Comparison of ENCODE assay signal across 11 mouse cellular contexts in the genomic region with DNA sequence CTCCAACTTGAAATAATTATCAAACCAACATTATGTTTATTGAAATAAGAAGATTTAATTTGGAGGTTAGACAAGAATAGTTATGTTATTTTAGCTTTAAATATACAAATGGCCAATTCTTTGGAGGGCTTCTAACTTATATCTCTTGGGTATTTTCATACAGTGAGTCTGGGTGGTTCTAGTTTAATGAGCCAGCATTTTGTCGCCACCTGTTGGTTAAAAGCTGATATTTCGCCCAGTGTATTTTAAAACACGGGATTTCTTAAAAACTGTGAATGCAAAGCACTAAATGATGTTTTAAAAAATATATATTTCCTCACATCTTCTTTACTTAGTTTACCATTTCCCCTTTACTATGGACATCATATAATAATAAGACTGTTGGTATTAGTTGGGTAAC.
A peak's percentile ranks its signal among the peaks of the same experiment; 100 is the strongest.
DNase-seq lines count a peak whose midpoint lies in the region; ATAC-seq and TF ChIP-seq lines count a peak whose summit lies in the region.
"Had no signal": no experiment of that assay in that cellular context is flagged by ENCODE, and none has a peak within 500 bp of the region (broad histone marks: within the 10 kb centered on the region; RNA-seq: fewer than 3 reads in every experiment).

No protein-coding gene starts in this region.

- H3K4me3 ChIP-seq in embryonic facial prominence, embryonic 11.5 days (ENCODE audit: low read depth, low read length): no peak overlapping the region
- H3K4me3 ChIP-seq in embryonic facial prominence, embryonic 10.5 days: no peak overlapping the region
- H3K4me3 ChIP-seq in left cerebral cortex, adult 2 months: no peak overlapping the region
- H3K4me3 ChIP-seq: erythroblast, embryonic 14.5 days; limb, embryonic 15.5 days had no signal

- H3K4me2 ChIP-seq in embryonic facial prominence, embryonic 11.5 days (ENCODE audit: low read depth, low read length): no peak overlapping the region
- H3K4me2 ChIP-seq: limb, embryonic 15.5 days had no signal

- no peak overlapping the region for H3K27ac ChIP-seq in embryonic facial prominence, embryonic 11.5 days (replicated peaks; ENCODE audit: low read depth, low read length)
- no peak overlapping the region for H3K27ac ChIP-seq in embryonic facial prominence, embryonic 10.5 days (replicated peaks)
- H3K27ac ChIP-seq in left cerebral cortex, adult 2 months: no peak overlapping the region
- H3K27ac ChIP-seq: limb, embryonic 15.5 days had no signal

- H3K27me3 ChIP-seq in embryonic facial prominence, embryonic 11.5 days (ENCODE audit: control insufficient read depth, insufficient read depth, low read length): no peaks in the 10 kb centered on the region
- peaks cover 70% of the 10 kb centered on the region for H3K27me3 ChIP-seq in embryonic facial prominence, embryonic 10.5 days (replicated peaks; ENCODE audit: low read depth, poor library complexity, severe bottlenecking)
- H3K27me3 ChIP-seq: limb, embryonic 15.5 days had no signal

- no peak overlapping the region for H3K9ac ChIP-seq in embryonic facial prominence, embryonic 11.5 days (replicated peaks; ENCODE audit: low read length)
- H3K9ac ChIP-seq: limb, embryonic 15.5 days had no signal

- H3K9me3 ChIP-seq in embryonic facial prominence, embryonic 11.5 days (replicated peaks; ENCODE audit: control insufficient read depth, low read length): no peaks in the 10 kb centered on the region
- no peaks in the 10 kb centered on the region for H3K9me3 ChIP-seq in embryonic facial prominence, embryonic 10.5 days
- H3K9me3 ChIP-seq: G1E; limb, embryonic 15.5 days had no signal

- ATAC-seq in embryonic facial prominence, embryonic 11.5 days (replicated peaks; ENCODE audit: insufficient number of reproducible peaks, low FRiP score, low TSS enrichment, low read depth): no peak
- no peak for ATAC-seq in inflammation-experienced regulatory T-cells, adult 6 months

- intact Hi-C loops in left cerebral cortex, adult 2 months (cut with DNase I): loop anchor here (1.0 to 5.0 kb wide), 2 partner anchors 217 to 263 kb away; a partner anchor contains a TSS
- intact Hi-C loops in left cerebral cortex, postnatal 36 days (cut with DNase I): loop anchor here (5.0 kb wide), 2 partner anchors 263 to 278 kb away; a partner anchor contains a TSS

- peak; percentile 58 for DNase-seq in embryonic facial prominence, embryonic 11.5 days (ENCODE audit: low spot score)
- DNase-seq in embryonic facial prominence, embryonic 10.5 days (ENCODE audit: low spot score): no peak
- peak; percentile 7 to 17 for DNase-seq in left cerebral cortex, adult 2 months (ENCODE audit: extremely low spot score in 1 of 2, low spot score in 2 of 2)
- no peak for DNase-seq in left cerebral cortex, postnatal 36 days (ENCODE audit: low spot score in 2 of 2)
- DNase-seq in MN1 (ENCODE audit: low spot score): peak; percentile 32
- peak; percentile 6 to 46 for DNase-seq in layer of hippocampus, postnatal 14 days (ENCODE audit: low spot score in 2 of 2)
- no peak for DNase-seq in cerebellum, adult 8-10 months

- no peaks in the 10 kb centered on the region for H3K36me3 ChIP-seq in embryonic facial prominence, embryonic 11.5 days (replicated peaks; ENCODE audit: control insufficient read depth, insufficient read depth, low read depth, low read length)
- no peaks in the 10 kb centered on the region for H3K36me3 ChIP-seq in embryonic facial prominence, embryonic 10.5 days (replicated peaks)
- H3K36me3 ChIP-seq: G1E; limb, embryonic 15.5 days had no signal

- 8% methylated on average over 3 of the region's 3 CpGs for WGBS in embryonic facial prominence, embryonic 11.5 days
- WGBS in embryonic facial prominence, embryonic 10.5 days: 15% methylated on average over 3 of the region's 3 CpGs

- TF ChIP-seq CTCF in left cerebral cortex, adult 2 months (IDR thresholded peaks at IDR 0.05): peak; percentile 70

- H3K4me1 ChIP-seq in embryonic facial prominence, embryonic 11.5 days (ENCODE audit: control insufficient read depth, insufficient read depth, low read length): no peaks in the 10 kb centered on the region
- no peaks in the 10 kb centered on the region for H3K4me1 ChIP-seq in embryonic facial prominence, embryonic 10.5 days
- H3K4me1 ChIP-seq: limb, embryonic 15.5 days had no signal

Comparison
In these comparisons a context has a peak if more than half of its experiments do, and no peak if none do; other contexts are left out.
1. DNase-seq: peak in embryonic facial prominence, embryonic 11.5 days (single experiment), left cerebral cortex, adult 2 months (2 of 2), MN1 (single experiment) and layer of hippocampus, postnatal 14 days (2 of 2); none in embryonic facial prominence, embryonic 10.5 days (single experiment), left cerebral cortex, postnatal 36 days (0 of 2) and cerebellum, adult 8-10 months (single experiment).